Mouse (Mus musculus): Measurements from ENCODE around the gene Usp11.
A peak's percentile ranks its signal among the peaks of the same experiment; 100 is the strongest.
"Not testable (repeated sequence)": the region's sequence is repeated elsewhere in the genome, so short reads cannot be mapped to it uniquely, and the experiment has no call there.

The Usp11 gene

DNA sequence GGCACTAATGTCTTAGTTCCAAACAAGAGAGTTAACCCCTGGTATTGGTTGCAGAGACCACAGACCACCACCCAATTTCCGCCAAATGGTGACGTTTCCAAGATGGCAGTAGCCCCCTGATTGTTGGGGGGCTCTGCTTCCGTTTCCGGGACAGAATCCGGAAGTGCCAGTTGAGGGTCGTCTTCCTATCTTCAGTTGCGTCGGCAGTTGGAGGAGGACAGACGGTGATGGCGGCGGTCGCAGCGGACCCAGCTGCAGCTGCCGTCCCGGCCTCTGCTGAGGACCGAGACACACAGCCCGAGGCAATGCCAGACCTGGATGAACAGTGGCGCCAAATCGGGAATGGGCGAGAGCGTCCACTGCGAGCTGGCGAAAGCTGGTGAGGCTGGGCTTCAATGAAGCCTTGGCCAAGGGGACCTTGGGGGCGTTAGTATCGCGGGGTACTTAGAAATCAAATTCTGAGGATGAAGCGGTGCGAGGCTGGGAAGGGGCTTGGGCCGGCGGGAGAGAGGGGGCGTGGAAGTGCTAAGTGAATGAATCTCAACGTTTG is at the start of gene Usp11:
Gene Usp11 (plus strand): TSS at position 166 of the 550 bp plus-strand sequence.
- peak; percentile 5 for DNase-seq (ENCODE audit: low spot score)

DNA sequence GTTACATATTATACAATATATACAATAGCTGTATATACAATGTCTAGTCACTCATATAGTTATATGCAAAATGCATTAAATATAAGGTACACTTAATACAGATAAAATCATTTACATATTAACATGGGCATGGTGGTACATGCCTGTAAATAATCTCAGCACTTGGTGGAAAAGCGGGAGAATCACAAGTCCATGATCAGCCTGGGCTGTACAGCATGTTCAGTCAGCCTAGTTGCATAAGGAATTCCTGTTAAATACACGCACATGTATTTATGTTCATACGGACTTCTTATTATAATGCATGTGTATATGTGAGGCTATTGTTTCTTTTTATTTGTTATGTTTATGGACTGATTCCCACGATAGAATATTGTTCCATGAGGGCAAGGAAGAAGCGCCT is 46.1 kb upstream of the Usp11 start:
- DNase-seq (ENCODE audit: low spot score) = no peak

GRCm38 (mm10) chrX:20658026-20658652 is 45.6 kb upstream of the Usp11 start, which contains the start of gene Uba1:
Gene Uba1, plus strand, starts transcription at chrX:20658326.
- DNase-seq (ENCODE audit: low spot score) = peak; percentile 74

GRCm38 (mm10) chrX:20658891-20659406 is 44.8 kb upstream of the Usp11 start:
- no peak for DNase-seq (ENCODE audit: low spot score)

DNA sequence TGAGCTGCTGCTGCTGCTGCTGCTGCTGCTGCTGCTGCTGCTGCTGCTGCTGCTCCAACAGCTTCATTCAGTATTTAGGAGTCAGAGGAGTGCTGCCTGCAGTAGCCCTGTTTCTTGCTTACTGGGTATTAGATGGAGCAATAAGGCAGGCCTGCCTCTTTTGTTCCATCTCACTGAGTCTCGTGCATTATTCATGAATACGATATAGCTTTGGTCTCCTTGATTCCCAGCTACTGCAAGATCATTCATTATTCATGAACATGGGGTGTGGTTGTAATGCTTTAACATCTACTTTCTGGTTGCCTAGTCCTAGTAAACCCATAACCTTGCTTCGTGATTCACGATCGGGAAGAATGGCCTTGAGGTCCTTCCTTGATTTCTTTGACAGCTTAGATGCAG is 41.4 kb upstream of the Usp11 start:
- no peak for DNase-seq (ENCODE audit: low spot score)

- peak; percentile 86 for DNase-seq (ENCODE audit: low spot score)
Observed at GRCm38 (mm10) chrX:20662716-20663443, 40.8 kb upstream of the Usp11 start.

- DNase-seq (ENCODE audit: low spot score) = no peak
Observed at GRCm38 (mm10) chrX:20663444-20663790, 40.3 kb upstream of the Usp11 start.

GRCm38 (mm10) chrX:20687519-20688067 is 16.1 kb upstream of the Usp11 start, which contains the start of gene Cdk16:
Gene Cdk16, plus strand, starts transcription at chrX:20687954.
- peak; percentile 86 for DNase-seq (ENCODE audit: low spot score)

DNA sequence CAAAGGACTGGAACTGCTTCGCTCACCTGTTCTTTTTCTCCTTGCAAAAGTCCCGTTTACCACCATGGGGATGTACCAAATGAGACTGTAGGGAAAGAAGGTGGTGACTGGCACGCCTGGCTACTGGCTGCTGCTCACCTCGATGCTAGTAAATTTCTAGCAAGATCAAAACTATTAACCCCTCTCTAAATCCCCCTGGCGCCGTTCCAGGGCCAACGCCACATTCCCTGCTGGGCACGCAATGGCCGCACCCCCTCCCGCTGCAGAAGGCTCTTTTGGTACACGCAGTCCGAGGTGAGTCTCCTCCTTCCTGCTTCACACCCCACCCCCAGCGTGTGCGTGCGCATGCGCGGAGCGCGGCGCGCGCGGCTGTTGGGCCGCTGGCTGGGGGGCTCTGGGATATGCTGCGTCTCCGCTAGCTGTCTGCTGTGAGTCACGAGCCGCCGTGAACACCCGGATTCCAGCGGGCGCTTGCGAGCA is 15.6 kb upstream of the Usp11 start:
- DNase-seq (ENCODE audit: low spot score) = peak; percentile 66

DNA sequence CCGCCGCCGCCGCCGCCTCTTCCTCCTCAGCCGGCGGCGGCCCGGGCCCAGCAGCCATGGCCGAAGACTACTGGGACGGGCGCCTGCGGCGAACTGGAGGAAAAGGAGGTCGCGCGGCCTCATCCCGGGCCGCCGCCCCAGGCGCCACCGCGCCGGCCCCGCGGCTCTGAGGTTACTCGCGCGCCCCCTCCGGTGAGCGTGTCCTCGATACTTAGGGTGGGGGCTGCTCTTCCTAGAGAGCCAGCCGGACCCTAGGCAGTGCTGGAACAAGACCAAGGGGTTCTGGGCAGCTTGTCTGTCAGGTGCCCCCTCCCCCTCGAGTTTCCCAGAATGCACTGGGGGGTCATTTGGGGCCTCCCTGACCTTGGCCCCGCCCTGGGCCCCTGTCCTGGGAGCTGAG is 15.1 kb upstream of the Usp11 start:
- DNase-seq (ENCODE audit: low spot score) = peak; percentile 37

DNA sequence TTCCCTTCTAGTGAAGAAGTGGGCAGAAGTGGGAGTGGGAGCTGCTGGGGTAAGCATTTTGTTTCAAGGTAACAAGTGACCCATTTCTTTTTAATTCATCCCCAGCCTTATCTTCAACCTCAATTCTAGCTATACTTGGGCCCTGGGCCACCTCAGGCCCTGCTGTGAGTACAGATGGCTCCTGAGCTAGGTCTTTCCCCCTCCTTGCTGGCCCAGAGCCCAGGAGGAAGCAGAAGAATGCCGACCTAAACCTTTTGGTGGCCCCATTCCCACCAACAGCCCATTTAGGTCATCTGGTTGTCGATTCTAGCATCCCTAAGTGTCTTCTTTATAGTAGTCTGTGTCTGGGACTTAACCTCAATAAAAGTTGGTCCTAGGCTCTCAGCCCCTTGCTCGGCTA is 12.1 kb upstream of the Usp11 start:
- no peak for DNase-seq (ENCODE audit: low spot score)

- no peak for DNase-seq (ENCODE audit: low spot score)
Observed at GRCm38 (mm10) chrX:20692616-20693015, 11.1 kb upstream of the Usp11 start.

GRCm38 (mm10) chrX:20695842-20696241 is 7.9 kb upstream of the Usp11 start:
- no peak for DNase-seq (ENCODE audit: low spot score)

GRCm38 (mm10) chrX:20704295-20705082 is 783 bp downstream of the Usp11 start:
- DNase-seq (ENCODE audit: low spot score) = peak; percentile 53

DNA sequence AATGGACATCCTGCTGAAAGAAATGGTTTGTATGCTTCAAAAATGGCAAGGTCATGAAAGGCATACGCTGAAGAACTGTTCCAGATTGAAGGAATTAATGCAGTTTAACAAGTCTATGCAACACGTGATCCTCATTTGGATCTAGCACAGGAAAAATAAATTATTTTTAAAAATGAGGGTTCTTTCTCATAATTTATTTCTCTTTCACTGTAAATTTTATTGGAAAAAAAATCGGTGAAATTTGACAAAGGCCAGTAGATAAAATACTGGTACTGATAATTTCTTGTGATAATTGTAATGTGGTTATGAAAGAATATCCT is 1.3 kb downstream of the Usp11 start:
- DNase-seq (ENCODE audit: low spot score) = no peak

GRCm38 (mm10) chrX:20728681-20729080 is 25.0 kb downstream of the Usp11 start:
- peak; percentile 11 for DNase-seq (ENCODE audit: low spot score)

GRCm38 (mm10) chrX:20730048-20730447 is 26.3 kb downstream of the Usp11 start:
- not testable (repeated sequence) for DNase-seq (ENCODE audit: low spot score)

DNA sequence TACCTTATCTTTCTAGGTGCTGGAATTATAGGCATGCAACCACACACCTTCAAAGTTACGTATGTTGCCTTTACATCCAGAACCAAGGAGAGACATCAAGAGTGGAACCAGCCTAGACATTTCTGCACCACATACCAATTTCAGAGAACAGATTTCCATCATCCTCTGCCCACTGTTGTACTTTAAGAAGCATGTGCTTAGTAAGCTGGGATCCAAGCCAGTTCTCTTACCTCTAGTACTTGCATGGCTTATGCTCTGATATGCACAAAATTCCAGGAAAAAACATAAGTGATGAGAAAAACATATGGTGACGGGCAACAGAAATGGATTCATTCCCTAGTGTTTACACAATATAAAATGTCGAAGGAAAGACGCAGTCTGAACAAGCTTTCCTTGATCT is 32.8 kb downstream of the Usp11 start:
- no peak for DNase-seq (ENCODE audit: low spot score)

GRCm38 (mm10) chrX:20748829-20749228 is 45.1 kb downstream of the Usp11 start:
- DNase-seq (ENCODE audit: low spot score) = no peak

DNA sequence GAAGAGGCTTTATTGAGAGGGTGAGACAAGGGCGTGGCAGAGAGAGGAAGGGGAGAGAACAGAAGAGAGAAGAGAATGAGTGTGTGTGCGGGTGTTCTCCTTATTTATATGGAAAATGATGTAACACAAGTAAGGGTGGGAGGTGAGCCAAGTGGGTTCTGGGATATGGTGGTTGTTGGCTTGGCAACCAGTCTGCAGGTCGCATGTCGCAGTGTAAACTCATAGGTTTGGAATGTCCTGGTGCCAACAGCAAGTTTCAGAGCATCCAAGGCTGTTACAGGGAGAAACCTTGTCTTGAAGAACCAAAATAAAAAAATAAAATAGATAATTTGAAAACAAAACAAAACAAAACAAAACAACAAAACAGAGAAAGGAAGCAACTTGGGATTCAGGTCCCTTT is 57.5 kb downstream of the Usp11 start:
- no peak for DNase-seq (ENCODE audit: low spot score)

Data from c-Kit-positive CD71-positive TER-119-positive erythroid progenitor cells, embryonic 14.5 days (primary cell).